Mouse (Mus musculus): ENCODE measurements around the gene Mog.

GRCm38 (mm10) chr17:36989437-36989836 is 33.8 kb downstream of the Mog start, which contains the start of gene H2-M5:
- no peak for TF ChIP-seq CTCF (IDR thresholded peaks at IDR 0.05; ENCODE audit: borderline replicate concordance, control insufficient read depth, extremely low read depth, insufficient read depth, low read length, poor library complexity)
- no peak for TF ChIP-seq POLR2A (IDR thresholded peaks at IDR 0.05; ENCODE audit: control insufficient read depth, extremely low read depth, insufficient read depth, low read length, poor library complexity)

All from thymus, adult 2 months (tissue).